Mouse (Mus musculus): ENCODE results near the gene Ubl7.

The Ubl7 gene

GRCm38 (mm10) chr9:57948333-57948931 lies 37.7 kb downstream of the Ubl7 start:
- no peak for DNase-seq

- no peak for DNase-seq
These were observed 38.4 kb downstream of the Ubl7 start for GRCm38 (mm10) chr9:57949102-57949704.

- no peak for DNase-seq
These were observed 39.1 kb downstream of the Ubl7 start for GRCm38 (mm10) chr9:57949879-57950278.

- no peak for DNase-seq
These were observed 39.7 kb downstream of the Ubl7 start for GRCm38 (mm10) chr9:57950519-57950918.

- DNase-seq: no peak
These were observed 41.2 kb downstream of the Ubl7 start for GRCm38 (mm10) chr9:57951993-57952392.

- no peak for DNase-seq
These were observed 44.4 kb downstream of the Ubl7 start for GRCm38 (mm10) chr9:57954962-57955744.

- no peak for DNase-seq
These were observed 45.0 kb downstream of the Ubl7 start for GRCm38 (mm10) chr9:57955764-57956163.

- DNase-seq: no peak
These were observed 45.5 kb downstream of the Ubl7 start for GRCm38 (mm10) chr9:57956196-57956837.

- no peak for DNase-seq
These were observed 46.1 kb downstream of the Ubl7 start for GRCm38 (mm10) chr9:57956838-57957236.

- no peak for DNase-seq
These were observed 47.8 kb downstream of the Ubl7 start for GRCm38 (mm10) chr9:57958615-57959014.

GRCm38 (mm10) chr9:57959399-57959798 lies 48.6 kb downstream of the Ubl7 start:
- no peak for DNase-seq

- DNase-seq: no peak
These were observed 49.4 kb downstream of the Ubl7 start for GRCm38 (mm10) chr9:57959886-57960866.

GRCm38 (mm10) chr9:57961226-57961625 lies 50.4 kb downstream of the Ubl7 start:
- no peak for DNase-seq

GRCm38 (mm10) chr9:57961863-57962778 lies 51.3 kb downstream of the Ubl7 start:
- no peak for DNase-seq

- DNase-seq: no peak
These were observed 52.6 kb downstream of the Ubl7 start for GRCm38 (mm10) chr9:57963249-57963997.

- DNase-seq: no peak
These were observed 53.2 kb downstream of the Ubl7 start for GRCm38 (mm10) chr9:57963998-57964395.

- no peak for DNase-seq
These were observed 53.9 kb downstream of the Ubl7 start for GRCm38 (mm10) chr9:57964528-57965250.

GRCm38 (mm10) chr9:57965281-57966185 lies 54.8 kb downstream of the Ubl7 start:
- DNase-seq: no peak
